Mouse (Mus musculus): ENCODE measurements around the gene Stk10. TPM values are rescaled to one million over a fixed set of nuclear protein-coding genes. Genes with fewer than 3 reads are reported as not detected.

Gene Stk10
- polyA plus RNA-seq, 1 experiment from 2014 or later, result 2.4 TPM

DNA sequence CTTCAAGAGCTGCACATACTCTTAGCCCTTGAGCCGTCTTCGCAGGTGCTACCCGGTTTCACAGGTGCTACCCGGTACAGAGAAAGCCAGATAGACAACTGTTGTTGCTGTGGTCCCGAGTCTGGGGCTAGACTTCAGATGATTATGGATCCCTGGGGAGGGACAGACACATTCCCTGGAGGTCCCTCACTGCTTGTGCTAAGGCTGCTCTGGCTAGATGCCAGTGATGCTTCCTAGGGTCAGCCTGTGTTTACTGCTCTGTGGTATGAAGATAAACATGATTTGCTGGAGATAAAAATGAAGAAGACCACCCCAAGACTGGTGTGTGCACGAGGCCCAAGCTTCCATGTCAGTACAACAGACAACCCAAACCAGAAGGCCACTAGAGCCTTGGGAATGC lies 10.9 kb downstream of the Stk10 start:
- H3K4me3 ChIP-seq (ENCODE audit: low read depth, low read length), result no peak overlapping the region
- no peak overlapping the region for H3K4me2 ChIP-seq (ENCODE audit: low read depth)
- 87% methylated on average over 6 of the region's 6 CpGs for WGBS
- DNase-seq (ENCODE audit: low spot score) (no peak), ATAC-seq (ENCODE audit: insufficient read depth, low FRiP score, low TSS enrichment) (no peak)
- no peaks in the 10 kb centered on the region for H3K36me3 ChIP-seq (ENCODE audit: control insufficient read depth, insufficient read depth, low read length)
- no peak overlapping the region for H3K9ac ChIP-seq (ENCODE audit: low read length)
- H3K9me3 ChIP-seq (ENCODE audit: control insufficient read depth, low read length), result no peaks in the 10 kb centered on the region
- peaks cover 7% of the 10 kb centered on the region; the same call in 1 of the 2 replicates for H3K4me1 ChIP-seq (ENCODE audit: control insufficient read depth, insufficient read depth, low read length)
- H3K27ac ChIP-seq (ENCODE audit: low read depth, low read length), result no peak overlapping the region
- no peaks in the 10 kb centered on the region for H3K27me3 ChIP-seq (ENCODE audit: control insufficient read depth, insufficient read depth, low read length)

DNA sequence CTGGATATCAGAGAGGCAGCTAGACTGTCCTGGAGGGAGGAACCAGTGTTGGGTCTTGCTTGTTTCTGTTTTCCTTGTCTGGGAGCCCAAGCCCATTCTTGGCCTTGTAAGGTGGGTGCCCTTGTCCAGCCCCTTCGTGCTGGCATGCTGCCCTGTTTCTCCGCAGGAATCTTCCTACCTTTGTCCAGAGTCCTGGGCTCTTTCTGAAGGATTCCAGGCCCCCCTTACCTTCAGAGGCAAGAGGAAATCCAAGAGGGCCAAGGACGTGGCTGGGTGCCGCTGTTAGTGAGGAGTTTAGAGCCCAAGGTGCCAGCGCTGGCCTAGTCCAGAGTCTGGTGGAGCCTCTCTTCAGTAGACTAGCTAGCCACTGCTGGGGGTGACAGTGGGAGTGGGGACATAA lies 11.4 kb downstream of the Stk10 start:
- Histone ChIP-seq H3K4me3 (ENCODE audit: low read depth, low read length) (no peak overlapping the region), H3K36me3 (ENCODE audit: control insufficient read depth, insufficient read depth, low read length) (no peaks in the 10 kb centered on the region), H3K27ac (ENCODE audit: low read depth, low read length) (no peak overlapping the region), H3K9ac (ENCODE audit: low read length) (no peak overlapping the region), H3K4me1 (ENCODE audit: control insufficient read depth, insufficient read depth, low read length) (peaks cover 7% of the 10 kb centered on the region; the same call in 1 of the 2 replicates), H3K9me3 (ENCODE audit: control insufficient read depth, low read length) (no peaks in the 10 kb centered on the region), H3K27me3 (ENCODE audit: control insufficient read depth, insufficient read depth, low read length) (no peaks in the 10 kb centered on the region), H3K4me2 (ENCODE audit: low read depth) (no peak overlapping the region)
- WGBS, result 94% methylated on average over 5 of the region's 5 CpGs
- DNase-seq (ENCODE audit: low spot score) (no peak), ATAC-seq (ENCODE audit: insufficient read depth, low FRiP score, low TSS enrichment) (no peak)

DNA sequence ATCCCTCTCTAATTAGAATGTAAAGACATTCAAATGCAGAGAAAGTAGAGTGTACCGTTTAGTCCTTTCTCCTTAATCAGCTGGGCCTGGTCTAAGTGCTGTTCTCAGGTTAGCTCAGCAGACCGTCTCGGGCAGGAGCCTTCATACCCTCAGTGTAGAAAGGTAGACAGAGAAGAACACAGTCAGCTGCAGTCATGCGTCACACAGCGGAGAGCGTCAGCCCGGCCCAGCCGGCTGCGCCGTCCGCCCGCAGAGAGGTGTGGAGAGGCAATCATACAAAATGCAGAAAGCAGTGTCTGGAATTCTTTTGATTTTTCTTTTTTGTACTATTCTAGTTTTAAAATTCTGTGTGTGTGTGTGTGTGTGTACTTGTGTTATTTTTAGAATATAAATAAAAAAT lies 12.5 kb downstream of the Stk10 start:
- ATAC-seq (ENCODE audit: insufficient read depth, low FRiP score, low TSS enrichment) (no peak), DNase-seq (ENCODE audit: low spot score) (no peak)
- Histone ChIP-seq H3K4me3 (ENCODE audit: low read depth, low read length) (no peak overlapping the region), H3K9ac (ENCODE audit: low read length) (no peak overlapping the region), H3K4me2 (ENCODE audit: low read depth) (no peak overlapping the region), H3K27ac (ENCODE audit: low read depth, low read length) (no peak overlapping the region), H3K9me3 (ENCODE audit: control insufficient read depth, low read length) (no peaks in the 10 kb centered on the region), H3K36me3 (ENCODE audit: control insufficient read depth, insufficient read depth, low read length) (no peaks in the 10 kb centered on the region), H3K27me3 (ENCODE audit: control insufficient read depth, insufficient read depth, low read length) (no peaks in the 10 kb centered on the region), H3K4me1 (ENCODE audit: control insufficient read depth, insufficient read depth, low read length) (peaks cover 7% of the 10 kb centered on the region; the same call in 1 of the 2 replicates)
- 70% methylated on average over 12 of the region's 12 CpGs for WGBS

DNA sequence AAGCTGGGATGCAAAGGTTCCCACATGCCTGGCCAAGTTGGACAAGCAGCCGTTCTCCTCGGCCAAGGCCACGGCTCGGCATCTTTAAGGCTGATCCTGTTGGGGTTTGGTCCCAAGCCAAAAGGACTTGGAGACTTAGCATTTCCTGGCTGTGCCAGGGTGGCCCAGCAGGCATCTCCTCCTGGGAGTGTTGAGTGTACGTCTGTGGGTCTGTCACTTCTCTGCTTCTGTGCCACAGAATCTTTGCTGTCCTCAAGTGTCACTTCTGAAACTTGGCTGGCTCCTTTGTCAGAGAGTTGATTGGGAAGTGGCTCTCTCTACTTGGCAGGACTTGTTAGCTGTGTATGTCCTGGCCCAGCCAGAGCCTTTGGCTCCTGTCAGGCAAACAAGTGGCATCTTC lies 13.4 kb downstream of the Stk10 start:
- H3K27ac ChIP-seq (ENCODE audit: low read depth, low read length), result no peak overlapping the region
- H3K4me2 ChIP-seq (ENCODE audit: low read depth), result no peak overlapping the region
- H3K36me3 ChIP-seq (ENCODE audit: control insufficient read depth, insufficient read depth, low read length), result no peaks in the 10 kb centered on the region
- H3K4me1 ChIP-seq (ENCODE audit: control insufficient read depth, insufficient read depth, low read length), result peaks cover 7% of the 10 kb centered on the region; the same call in 1 of the 2 replicates
- H3K27me3 ChIP-seq (ENCODE audit: control insufficient read depth, insufficient read depth, low read length), result no peaks in the 10 kb centered on the region
- ATAC-seq (ENCODE audit: insufficient read depth, low FRiP score, low TSS enrichment) (no peak), DNase-seq (ENCODE audit: low spot score) (no peak)
- H3K4me3 ChIP-seq (ENCODE audit: low read depth, low read length), result no peak overlapping the region
- H3K9me3 ChIP-seq (ENCODE audit: control insufficient read depth, low read length), result no peaks in the 10 kb centered on the region
- 94% methylated on average over 5 of the region's 5 CpGs for WGBS
- no peak overlapping the region for H3K9ac ChIP-seq (ENCODE audit: low read length)

DNA sequence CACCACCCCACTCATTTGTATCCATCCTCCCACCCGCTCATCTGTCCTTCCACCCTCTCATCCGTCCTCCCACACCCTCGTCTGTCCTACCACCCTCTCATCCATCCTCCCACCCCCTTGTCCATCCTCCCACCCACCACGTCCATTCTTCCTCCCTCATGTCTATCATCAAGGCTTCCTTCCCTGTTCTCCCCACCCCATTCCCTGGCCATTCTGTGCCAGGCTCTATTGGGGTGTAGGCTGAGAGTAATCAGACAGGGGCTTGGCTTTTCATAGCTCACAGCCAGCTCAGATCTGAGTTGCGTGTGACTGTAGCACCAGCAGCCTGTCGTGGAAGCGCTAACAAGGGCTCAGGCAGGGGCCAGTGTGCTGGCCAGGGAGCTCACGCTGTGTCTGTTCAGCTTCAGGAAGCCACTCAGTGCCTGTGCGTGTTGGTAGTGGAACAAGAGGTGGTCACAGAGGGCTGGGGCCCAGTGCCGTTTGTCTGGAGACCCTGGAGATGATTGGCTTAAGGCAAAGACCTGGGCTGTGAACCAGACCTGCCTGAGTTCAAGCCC lies 14.4 kb downstream of the Stk10 start:
- H3K9me3 ChIP-seq (ENCODE audit: control insufficient read depth, low read length), result no peaks in the 10 kb centered on the region
- DNase-seq (ENCODE audit: low spot score) (no peak), ATAC-seq (ENCODE audit: insufficient read depth, low FRiP score, low TSS enrichment) (no peak)
- no peaks in the 10 kb centered on the region for H3K27me3 ChIP-seq (ENCODE audit: control insufficient read depth, insufficient read depth, low read length)
- H3K4me3 ChIP-seq (ENCODE audit: low read depth, low read length), result no peak overlapping the region
- WGBS, result 78% methylated on average over 10 of the region's 10 CpGs
- H3K4me1 ChIP-seq (ENCODE audit: control insufficient read depth, insufficient read depth, low read length), result peaks cover 11% of the 10 kb centered on the region; the same call in 1 of the 2 replicates
- H3K9ac ChIP-seq (ENCODE audit: low read length), result no peak overlapping the region
- no peak overlapping the region for H3K4me2 ChIP-seq (ENCODE audit: low read depth)
- H3K36me3 ChIP-seq (ENCODE audit: control insufficient read depth, insufficient read depth, low read length), result no peaks in the 10 kb centered on the region
- H3K27ac ChIP-seq (ENCODE audit: low read depth, low read length), result no peak overlapping the region

DNA sequence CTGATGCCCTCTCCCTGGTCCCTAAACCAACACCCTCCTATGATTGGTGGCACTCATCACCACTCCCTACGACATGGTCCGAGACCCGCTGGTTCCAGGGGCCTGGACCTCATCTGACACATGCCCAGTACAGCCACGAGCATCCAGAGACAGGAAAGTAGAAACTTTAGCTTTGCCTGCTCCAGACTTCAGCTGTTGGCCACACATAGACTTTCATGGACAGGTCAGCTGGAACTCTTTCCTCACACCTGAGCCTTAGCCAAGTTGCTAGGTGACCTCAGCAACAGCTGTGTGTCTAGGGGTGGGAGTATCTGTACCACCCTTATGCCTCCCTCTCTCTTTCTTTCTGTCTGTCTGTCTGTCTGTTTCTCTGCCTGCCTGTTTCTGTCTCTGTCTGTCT lies 15.1 kb downstream of the Stk10 start:
- DNase-seq (ENCODE audit: low spot score) (no peak), ATAC-seq (ENCODE audit: insufficient read depth, low FRiP score, low TSS enrichment) (no peak)
- Histone ChIP-seq H3K4me2 (ENCODE audit: low read depth) (no peak overlapping the region), H3K27me3 (ENCODE audit: control insufficient read depth, insufficient read depth, low read length) (no peaks in the 10 kb centered on the region), H3K27ac (ENCODE audit: low read depth, low read length) (no peak overlapping the region), H3K36me3 (ENCODE audit: control insufficient read depth, insufficient read depth, low read length) (no peaks in the 10 kb centered on the region), H3K4me3 (ENCODE audit: low read depth, low read length) (no peak overlapping the region), H3K9ac (ENCODE audit: low read length) (no peak overlapping the region), H3K9me3 (ENCODE audit: control insufficient read depth, low read length) (no peaks in the 10 kb centered on the region), H3K4me1 (ENCODE audit: control insufficient read depth, insufficient read depth, low read length) (peaks cover 13% of the 10 kb centered on the region)
- WGBS, result 94% methylated on average over 4 of the region's 4 CpGs

DNA sequence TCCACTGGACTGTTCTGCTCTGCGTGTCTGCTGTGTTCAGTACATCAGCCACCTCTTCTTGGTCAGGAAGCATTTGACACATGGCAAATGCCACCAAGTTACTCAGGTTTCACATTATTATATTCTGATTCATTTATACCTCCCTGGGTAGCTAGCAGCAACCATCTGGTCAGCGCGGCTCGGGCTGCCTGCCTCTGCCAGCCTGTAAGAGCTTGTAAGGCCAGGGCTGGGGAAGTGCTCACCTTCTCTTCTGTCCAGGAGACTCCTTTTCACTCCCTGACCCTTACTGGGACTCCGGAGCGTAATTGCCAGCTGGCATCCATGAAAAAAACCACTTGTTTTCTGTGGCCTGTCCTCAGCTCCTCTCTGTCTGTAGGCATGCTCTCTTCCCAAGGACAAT lies 16.1 kb downstream of the Stk10 start:
- Histone ChIP-seq H3K4me3 (ENCODE audit: low read depth, low read length) (no peak overlapping the region), H3K4me2 (ENCODE audit: low read depth) (no peak overlapping the region), H3K27ac (ENCODE audit: low read depth, low read length) (0 out of 2 replicates have a peak overlapping the region, but pooled peaks have one; percentile 35), H3K27me3 (ENCODE audit: control insufficient read depth, insufficient read depth, low read length) (no peaks in the 10 kb centered on the region), H3K36me3 (ENCODE audit: control insufficient read depth, insufficient read depth, low read length) (no peaks in the 10 kb centered on the region), H3K4me1 (ENCODE audit: control insufficient read depth, insufficient read depth, low read length) (peaks cover 17% of the 10 kb centered on the region), H3K9ac (ENCODE audit: low read length) (no peak overlapping the region), H3K9me3 (ENCODE audit: control insufficient read depth, low read length) (no peaks in the 10 kb centered on the region)
- DNase-seq (ENCODE audit: low spot score) (no peak), ATAC-seq (ENCODE audit: insufficient read depth, low FRiP score, low TSS enrichment) (no peak)
- 59% methylated on average over 6 of the region's 6 CpGs for WGBS

DNA sequence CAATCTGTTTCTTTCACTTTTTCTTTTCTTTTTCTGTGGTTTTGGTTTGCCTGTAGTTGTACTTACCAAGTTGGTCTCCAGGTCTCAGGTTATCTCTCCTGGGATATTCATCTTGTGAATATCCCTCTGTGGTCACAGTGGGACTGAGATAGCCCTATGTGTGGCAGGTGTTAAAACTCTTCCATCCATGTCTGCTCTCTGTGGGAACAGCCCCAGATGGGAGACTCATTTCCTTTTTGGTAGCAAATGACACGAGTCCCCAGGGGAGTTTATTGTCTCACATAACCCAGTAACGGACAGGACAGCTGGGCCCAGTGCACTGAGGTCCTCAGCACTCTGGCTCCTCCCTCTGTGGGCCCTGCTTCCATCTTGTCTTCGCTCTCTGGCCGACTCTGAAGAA lies 17.0 kb downstream of the Stk10 start:
- no peak overlapping the region for H3K4me2 ChIP-seq (ENCODE audit: low read depth)
- no peaks in the 10 kb centered on the region for H3K36me3 ChIP-seq (ENCODE audit: control insufficient read depth, insufficient read depth, low read length)
- DNase-seq (ENCODE audit: low spot score) (peak; percentile 60), ATAC-seq (ENCODE audit: insufficient read depth, low FRiP score, low TSS enrichment) (peak; percentile 53; the same call in 1 of the 2 replicates)
- 30% methylated on average over 4 of the region's 4 CpGs for WGBS
- H3K27me3 ChIP-seq (ENCODE audit: control insufficient read depth, insufficient read depth, low read length), result no peaks in the 10 kb centered on the region
- no peaks in the 10 kb centered on the region for H3K9me3 ChIP-seq (ENCODE audit: control insufficient read depth, low read length)
- H3K4me1 ChIP-seq (ENCODE audit: control insufficient read depth, insufficient read depth, low read length), result peaks cover 17% of the 10 kb centered on the region
- no peak overlapping the region for H3K9ac ChIP-seq (ENCODE audit: low read length)
- no peak overlapping the region for H3K4me3 ChIP-seq (ENCODE audit: low read depth, low read length)
- H3K27ac ChIP-seq (ENCODE audit: low read depth, low read length), result no peak overlapping the region; the same call in 1 of the 2 replicates

DNA sequence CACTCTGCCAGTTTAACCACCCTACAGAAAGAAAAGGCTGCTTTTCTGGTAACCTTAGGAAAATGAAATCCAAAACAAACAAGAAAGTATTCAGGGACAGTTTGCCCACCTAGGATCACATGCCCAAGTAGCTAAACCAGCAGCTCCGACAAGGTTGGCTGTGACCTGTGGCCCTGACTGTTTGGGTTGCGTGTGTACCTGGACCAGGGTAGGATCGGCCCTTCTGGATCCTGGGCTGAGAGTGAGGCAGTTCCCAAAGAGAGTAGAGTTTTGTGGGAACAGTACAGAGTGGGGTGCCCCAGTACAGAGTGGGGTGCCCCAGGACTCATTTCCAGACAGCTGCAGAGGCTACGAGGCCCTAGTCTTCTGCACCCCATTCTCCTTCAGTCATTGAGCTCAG lies 18.0 kb downstream of the Stk10 start:
- H3K9ac ChIP-seq (ENCODE audit: low read length), result no peak overlapping the region
- peaks cover 17% of the 10 kb centered on the region for H3K4me1 ChIP-seq (ENCODE audit: control insufficient read depth, insufficient read depth, low read length)
- WGBS, result 85% methylated on average over 4 of the region's 4 CpGs
- no peaks in the 10 kb centered on the region for H3K27me3 ChIP-seq (ENCODE audit: control insufficient read depth, insufficient read depth, low read length)
- H3K4me3 ChIP-seq (ENCODE audit: low read depth, low read length), result no peak overlapping the region
- no peak for ATAC-seq (ENCODE audit: insufficient read depth, low FRiP score, low TSS enrichment)
- H3K9me3 ChIP-seq (ENCODE audit: control insufficient read depth, low read length), result no peaks in the 10 kb centered on the region
- no peak overlapping the region for H3K4me2 ChIP-seq (ENCODE audit: low read depth)
- H3K27ac ChIP-seq (ENCODE audit: low read depth, low read length), result 0 out of 2 replicates have a peak overlapping the region, but pooled peaks have one; percentile 6
- no peak for DNase-seq (ENCODE audit: low spot score)
- H3K36me3 ChIP-seq (ENCODE audit: control insufficient read depth, insufficient read depth, low read length), result no peaks in the 10 kb centered on the region

Data from neural tube, embryonic 11.5 days (tissue).